Mouse (Mus musculus): ENCODE measurements around the gene Duox1. TPM values are rescaled to one million over a fixed set of nuclear protein-coding genes. Genes with fewer than 3 reads are reported as not detected.
A peak's percentile ranks its signal among the peaks of the same experiment; 100 is the strongest.

Duox1 gene
- polyA plus RNA-seq, 1 experiment: not detected

DNA sequence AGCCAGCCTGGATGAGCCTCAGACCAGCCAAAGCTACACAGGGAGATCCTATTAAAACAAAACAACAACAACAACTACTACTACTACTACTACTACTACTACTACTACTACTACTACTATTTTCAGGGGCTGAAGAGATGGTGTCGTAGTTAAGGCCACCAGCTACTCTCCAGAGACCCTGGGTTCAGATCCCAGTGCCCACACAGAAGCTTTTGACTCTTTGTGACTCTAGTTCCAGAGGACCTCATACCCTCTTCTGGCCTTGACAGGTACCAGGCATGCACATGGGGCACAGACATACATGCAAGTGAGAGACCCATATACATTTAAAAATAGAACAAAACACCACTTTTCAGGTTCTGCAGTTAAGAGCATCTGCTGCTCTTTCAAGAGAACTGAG, 57.1 kb downstream of the Duox1 start:
- no peaks in the 10 kb centered on the region for H3K9me3 ChIP-seq (replicated peaks; ENCODE audit: control insufficient read depth, insufficient read depth, low read length, poor library complexity, severe bottlenecking)
- H3K27me3 ChIP-seq (ENCODE audit: control insufficient read depth, insufficient read depth, low read length, poor library complexity, severe bottlenecking): no peaks in the 10 kb centered on the region
- H3K9ac ChIP-seq (ENCODE audit: low read depth, poor library complexity, severe bottlenecking): no peak overlapping the region
- no peak overlapping the region for H3K4me3 ChIP-seq (ENCODE audit: low read depth, low read length)
- H3K36me3 ChIP-seq (ENCODE audit: control insufficient read depth, insufficient read depth, low read length, poor library complexity, severe bottlenecking): no peaks in the 10 kb centered on the region
- no peak for TF ChIP-seq CTCF (IDR thresholded peaks at IDR 0.05; ENCODE audit: low read depth, low read length)
- no peak for TF ChIP-seq POLR2A (IDR thresholded peaks at IDR 0.05; ENCODE audit: insufficient read depth, low read length)
- TF ChIP-seq EP300 (IDR thresholded peaks at IDR 0.05; ENCODE audit: insufficient read depth, low read depth, low read length): no peak
- H3K4me1 ChIP-seq (ENCODE audit: control insufficient read depth, insufficient read depth, low read length): no peaks in the 10 kb centered on the region
- no peak overlapping the region for H3K27ac ChIP-seq (ENCODE audit: insufficient read depth, low read length)

DNA sequence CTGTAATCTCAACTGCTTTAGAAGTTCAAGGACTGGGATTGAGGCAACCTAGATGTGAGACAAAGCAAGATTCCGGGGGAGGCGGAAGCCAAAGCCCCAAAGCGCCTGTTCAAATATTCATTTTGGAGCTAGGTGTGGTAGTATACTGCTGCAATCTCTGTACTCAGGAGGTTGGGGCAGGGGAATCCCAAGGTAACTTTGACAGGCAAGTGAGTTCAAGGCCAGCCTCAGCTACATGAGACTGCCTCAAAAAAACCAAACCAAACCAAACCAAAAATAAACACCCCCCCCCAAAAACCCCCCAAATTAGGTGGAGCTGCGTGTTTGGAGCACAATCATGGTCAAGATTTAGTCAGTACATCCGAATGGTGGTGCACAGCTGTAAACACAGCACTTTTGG, 58.5 kb downstream of the Duox1 start:
- Histone ChIP-seq H3K27ac (ENCODE audit: insufficient read depth, low read length) (no peak overlapping the region), H3K4me1 (ENCODE audit: control insufficient read depth, insufficient read depth, low read length) (no peaks in the 10 kb centered on the region), H3K4me3 (ENCODE audit: low read depth, low read length) (no peak overlapping the region), H3K9me3 (replicated peaks; ENCODE audit: control insufficient read depth, insufficient read depth, low read length, poor library complexity, severe bottlenecking) (no peaks in the 10 kb centered on the region), H3K27me3 (ENCODE audit: control insufficient read depth, insufficient read depth, low read length, poor library complexity, severe bottlenecking) (no peaks in the 10 kb centered on the region), H3K9ac (ENCODE audit: low read depth, poor library complexity, severe bottlenecking) (no peak overlapping the region), H3K36me3 (ENCODE audit: control insufficient read depth, insufficient read depth, low read length, poor library complexity, severe bottlenecking) (no peaks in the 10 kb centered on the region)
- no peak for TF ChIP-seq EP300 (IDR thresholded peaks at IDR 0.05; ENCODE audit: insufficient read depth, low read depth, low read length)

DNA sequence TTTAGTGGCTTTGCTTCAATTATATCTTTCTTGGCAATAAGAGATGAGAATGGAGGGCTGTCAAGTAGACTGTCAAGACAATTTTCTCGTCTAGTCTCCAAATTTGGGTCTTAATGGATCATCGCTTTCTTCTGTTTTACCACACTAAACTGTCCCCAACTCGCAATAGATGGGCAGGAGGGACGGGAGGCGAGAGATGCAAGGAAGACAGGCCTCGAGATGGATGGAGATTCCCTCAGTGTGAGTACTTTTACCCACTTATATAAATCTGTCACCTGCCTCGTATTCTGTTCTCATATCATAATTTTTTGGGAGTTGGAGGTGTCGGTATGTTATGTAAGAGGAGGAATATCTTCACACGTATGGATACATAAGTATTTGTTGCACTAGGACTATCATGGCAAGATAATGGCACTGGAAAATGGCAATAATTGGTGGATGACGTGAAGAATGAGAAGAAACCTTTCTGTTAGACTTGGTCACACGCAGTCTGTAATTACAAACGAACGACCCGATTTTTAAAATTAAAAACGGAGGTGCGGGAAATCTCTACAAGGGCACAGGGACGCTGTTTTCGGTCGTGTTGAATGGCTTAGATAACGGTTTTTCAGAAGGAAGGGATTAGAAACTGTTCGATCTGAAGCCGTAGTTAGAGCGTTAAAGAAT, 59.3 kb downstream of the Duox1 start:
- no peaks in the 10 kb centered on the region for H3K9me3 ChIP-seq (replicated peaks; ENCODE audit: control insufficient read depth, insufficient read depth, low read length, poor library complexity, severe bottlenecking)
- H3K27ac ChIP-seq (ENCODE audit: insufficient read depth, low read length): no peak overlapping the region
- TF ChIP-seq EP300 (IDR thresholded peaks at IDR 0.05; ENCODE audit: insufficient read depth, low read depth, low read length): no peak
- no peak for TF ChIP-seq POLR2A (IDR thresholded peaks at IDR 0.05; ENCODE audit: insufficient read depth, low read length)
- no peak for TF ChIP-seq CTCF (IDR thresholded peaks at IDR 0.05; ENCODE audit: low read depth, low read length)
- H3K27me3 ChIP-seq (ENCODE audit: control insufficient read depth, insufficient read depth, low read length, poor library complexity, severe bottlenecking): no peaks in the 10 kb centered on the region
- H3K4me1 ChIP-seq (ENCODE audit: control insufficient read depth, insufficient read depth, low read length): no peaks in the 10 kb centered on the region
- H3K9ac ChIP-seq (ENCODE audit: low read depth, poor library complexity, severe bottlenecking): no peak overlapping the region
- no peaks in the 10 kb centered on the region for H3K36me3 ChIP-seq (ENCODE audit: control insufficient read depth, insufficient read depth, low read length, poor library complexity, severe bottlenecking)
- no peak overlapping the region for H3K4me3 ChIP-seq (ENCODE audit: low read depth, low read length)

DNA sequence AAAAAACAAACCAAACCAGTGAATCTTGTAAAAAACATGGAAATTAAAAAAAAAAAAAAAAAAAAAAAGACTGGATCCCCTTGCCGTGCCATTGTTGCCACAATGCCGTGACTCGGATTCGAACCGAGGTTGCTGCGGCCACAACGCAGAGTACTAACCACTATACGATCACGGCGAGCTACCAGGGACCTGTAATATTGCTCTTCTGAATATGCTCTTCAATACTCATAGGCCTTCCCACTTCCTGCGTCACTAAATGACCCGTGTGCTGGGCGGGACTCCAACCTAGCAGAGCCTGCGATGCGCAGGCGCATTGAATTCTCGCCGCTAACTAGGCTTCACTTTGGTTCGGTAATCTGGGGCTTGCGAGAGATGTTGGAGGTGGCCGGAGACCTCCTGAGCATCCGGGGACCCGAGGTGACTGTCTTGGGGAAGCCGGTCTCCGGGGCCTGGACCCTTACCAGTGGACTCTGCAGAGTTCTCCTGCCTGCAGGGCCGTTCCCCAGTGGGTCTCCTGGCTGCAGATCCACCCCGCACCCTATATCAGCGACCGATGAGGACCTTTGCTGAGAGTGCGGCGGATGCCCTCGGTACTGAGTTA, 60.0 kb downstream of the Duox1 start:
- H3K36me3 ChIP-seq (ENCODE audit: control insufficient read depth, insufficient read depth, low read length, poor library complexity, severe bottlenecking): no peaks in the 10 kb centered on the region
- no peak for TF ChIP-seq EP300 (IDR thresholded peaks at IDR 0.05; ENCODE audit: insufficient read depth, low read depth, low read length)
- H3K27ac ChIP-seq (ENCODE audit: insufficient read depth, low read length): no peak overlapping the region
- H3K4me1 ChIP-seq (ENCODE audit: control insufficient read depth, insufficient read depth, low read length): no peaks in the 10 kb centered on the region
- peak overlapping the region; percentile 89 for H3K4me3 ChIP-seq (ENCODE audit: low read depth, low read length)
- no peaks in the 10 kb centered on the region for H3K27me3 ChIP-seq (ENCODE audit: control insufficient read depth, insufficient read depth, low read length, poor library complexity, severe bottlenecking)
- peak overlapping the region; percentile 72 for H3K9ac ChIP-seq (ENCODE audit: low read depth, poor library complexity, severe bottlenecking)
- H3K9me3 ChIP-seq (replicated peaks; ENCODE audit: control insufficient read depth, insufficient read depth, low read length, poor library complexity, severe bottlenecking): no peaks in the 10 kb centered on the region

DNA sequence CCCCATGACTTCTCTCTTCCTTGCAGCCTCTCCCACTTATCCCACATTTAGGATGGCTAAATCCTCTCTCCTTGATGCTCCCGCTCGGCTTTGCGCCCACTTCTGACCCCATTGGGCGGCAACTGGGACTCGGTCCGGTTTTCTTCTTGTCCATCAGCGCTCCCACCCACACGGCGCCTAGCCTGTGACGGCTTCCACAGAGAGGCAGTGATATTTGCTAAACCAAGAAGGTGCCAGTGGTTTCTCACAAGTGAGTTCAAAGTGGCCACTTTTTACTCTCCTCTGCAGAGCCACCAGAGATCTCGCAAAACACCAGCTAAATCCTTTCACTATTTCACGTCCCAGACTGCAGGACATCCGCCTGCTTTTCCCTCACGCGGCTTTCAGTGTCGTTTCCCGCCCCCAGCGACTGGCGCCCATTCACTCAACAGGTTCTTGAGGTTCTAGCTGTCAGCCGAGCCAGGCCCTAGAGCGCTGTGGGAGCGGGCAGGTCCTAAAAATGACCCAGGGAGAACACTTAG, 60.6 kb downstream of the Duox1 start:
- H3K36me3 ChIP-seq (ENCODE audit: control insufficient read depth, insufficient read depth, low read length, poor library complexity, severe bottlenecking): no peaks in the 10 kb centered on the region
- TF ChIP-seq CTCF (IDR thresholded peaks at IDR 0.05; ENCODE audit: low read depth, low read length) (no peak), POLR2A (IDR thresholded peaks at IDR 0.05; ENCODE audit: insufficient read depth, low read length) (no peak), EP300 (IDR thresholded peaks at IDR 0.05; ENCODE audit: insufficient read depth, low read depth, low read length) (no peak)

DNA sequence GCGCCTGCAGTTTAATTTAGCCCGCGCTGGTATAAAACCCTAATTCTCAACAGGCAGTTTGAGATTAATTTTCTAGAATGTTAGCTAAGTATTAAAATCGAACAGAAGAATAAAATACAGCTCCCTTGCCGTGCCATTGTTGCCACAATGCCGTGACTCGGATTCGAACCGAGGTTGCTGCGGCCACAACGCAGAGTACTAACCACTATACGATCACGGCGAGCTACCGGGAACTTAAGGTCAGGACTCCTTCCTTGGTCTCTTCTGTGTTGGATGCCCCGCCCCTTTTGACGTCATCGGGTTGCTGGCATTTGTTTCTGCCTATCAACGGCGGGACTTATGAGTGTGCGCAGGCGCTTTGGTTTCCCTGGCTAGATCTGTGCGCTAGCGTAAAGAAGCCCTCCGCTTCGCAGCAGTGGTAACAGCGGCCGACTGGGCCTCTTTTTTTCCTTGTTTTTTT, 61.8 kb downstream of the Duox1 start:
- TF ChIP-seq CTCF (IDR thresholded peaks at IDR 0.05; ENCODE audit: low read depth, low read length) (no peak), EP300 (IDR thresholded peaks at IDR 0.05; ENCODE audit: insufficient read depth, low read depth, low read length) (peak; percentile 62; the same call in 1 of the 2 replicates)
- no peaks in the 10 kb centered on the region for H3K9me3 ChIP-seq (replicated peaks; ENCODE audit: control insufficient read depth, insufficient read depth, low read length, poor library complexity, severe bottlenecking)
- H3K27ac ChIP-seq (ENCODE audit: insufficient read depth, low read length): no peak overlapping the region
- no peaks in the 10 kb centered on the region for H3K27me3 ChIP-seq (ENCODE audit: control insufficient read depth, insufficient read depth, low read length, poor library complexity, severe bottlenecking)
- no peaks in the 10 kb centered on the region for H3K36me3 ChIP-seq (ENCODE audit: control insufficient read depth, insufficient read depth, low read length, poor library complexity, severe bottlenecking)
- H3K9ac ChIP-seq (ENCODE audit: low read depth, poor library complexity, severe bottlenecking): peak overlapping the region; percentile 64
- H3K4me1 ChIP-seq (ENCODE audit: control insufficient read depth, insufficient read depth, low read length): no peaks in the 10 kb centered on the region
- peak overlapping the region; percentile 80 for H3K4me3 ChIP-seq (ENCODE audit: low read depth, low read length)

More for the DNA sequence above, 60.6 kb downstream of the Duox1 start:
- Histone ChIP-seq H3K27ac (ENCODE audit: insufficient read depth, low read length) (no peak overlapping the region), H3K9me3 (replicated peaks; ENCODE audit: control insufficient read depth, insufficient read depth, low read length, poor library complexity, severe bottlenecking) (no peaks in the 10 kb centered on the region), H3K4me1 (ENCODE audit: control insufficient read depth, insufficient read depth, low read length) (no peaks in the 10 kb centered on the region), H3K4me3 (ENCODE audit: low read depth, low read length) (peak overlapping the region; percentile 89), H3K9ac (ENCODE audit: low read depth, poor library complexity, severe bottlenecking) (peak overlapping the region; percentile 72), H3K27me3 (ENCODE audit: control insufficient read depth, insufficient read depth, low read length, poor library complexity, severe bottlenecking) (no peaks in the 10 kb centered on the region)

All from ES-Bruce4 (cell line).